Mouse (Mus musculus) olfactory bulb, adult 2 months (tissue): ENCODE measurements around the gene Mypop. TPM values are rescaled to one million over a fixed set of nuclear protein-coding genes. Genes with fewer than 3 reads are reported as not detected.

ENCODE experiments used
- H3K27ac ChIP-seq: fragments of 200-500 bp; 2 replicates; pipeline ENCODE4 v1.5.1; 2012; ENCODE audit warnings: low read depth, low read length; ENCODE audit not compliant: insufficient read depth
- H3K4me1 ChIP-seq: fragments of 200-500 bp; 2 replicates; pipeline ENCODE4 v1.6.1; 2012; ENCODE audit warnings: low read length; ENCODE audit not compliant: control insufficient read depth, insufficient read depth
- H3K4me3 ChIP-seq: fragments of 200-500 bp; 2 replicates; pipeline ENCODE4 v1.5.1; 2012; ENCODE audit warnings: mild to moderate bottlenecking, low read depth, low read length, moderate library complexity; ENCODE audit not compliant: insufficient read depth
- CTCF ChIP-seq: fragments of 200-500 bp; IDR thresholded peaks from 2 replicates; pipeline ENCODE4 v1.5.1; 2012; ENCODE audit warnings: low read depth, mild to moderate bottlenecking, low read length, moderate library complexity; ENCODE audit not compliant: insufficient read depth
- POLR2A ChIP-seq: fragments of 200-500 bp; IDR thresholded peaks from 2 replicates; pipeline ENCODE4 v1.6.1; 2012; ENCODE audit warnings: mild to moderate bottlenecking, low read depth, low read length, moderate library complexity; ENCODE audit not compliant: insufficient read depth
- WGBS: fragments of 180-500 bp; shearing (Covaris S2); methylation state at CpG from one replicate; pipeline ENCODE4 v1.1.7; 2018; 5-methylcytosine and 5-hydroxymethylcytosine counted together
- polyA plus RNA-seq: library from polyadenylated mRNA; stranded (reverse); fragments of >200 nt; gene quantifications from 2 replicates; pipeline ENCODE4 v1.2.4, GENCODE M21; 2012; ENCODE audit warnings: low replicate concordance; ENCODE audit not compliant: missing spikeins, insufficient read depth, insufficient read length

The Mypop gene
- polyA plus RNA-seq, 1 experiment: not detected

DNA sequence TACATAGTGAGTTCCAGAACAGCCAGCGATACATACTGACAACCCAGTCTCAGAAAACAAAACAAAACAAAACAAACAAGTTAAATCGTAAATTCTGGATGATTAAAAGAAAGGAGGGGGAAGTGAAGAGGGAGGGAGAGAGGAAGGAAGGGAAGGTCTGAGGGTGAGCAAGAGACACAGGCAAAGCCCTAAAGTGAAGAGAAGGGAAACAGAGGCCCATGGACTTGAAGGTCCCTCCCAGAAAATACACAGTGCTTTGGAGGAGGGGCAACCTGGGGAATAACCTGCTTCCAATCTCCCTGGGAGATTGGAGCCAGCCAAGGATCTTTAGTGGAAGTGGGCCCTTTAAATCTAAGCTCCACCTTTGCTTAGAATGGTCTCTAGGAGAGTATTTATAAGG is 3.9 kb upstream of the Mypop start, which contains the start of gene Nanos2:
Gene Nanos2 (plus strand): TSS at position 301 of the 400 bp plus-strand sequence.
- peaks cover 5% of the 10 kb centered on the region for H3K4me1 ChIP-seq
- TF ChIP-seq POLR2A (no peak), CTCF (no peak)
- no peak within 1 kb of the TSS for H3K4me3 ChIP-seq
- 59% methylated on average over 2 of the region's 2 CpGs for WGBS
- H3K27ac ChIP-seq: no peak within 1 kb of the TSS

DNA sequence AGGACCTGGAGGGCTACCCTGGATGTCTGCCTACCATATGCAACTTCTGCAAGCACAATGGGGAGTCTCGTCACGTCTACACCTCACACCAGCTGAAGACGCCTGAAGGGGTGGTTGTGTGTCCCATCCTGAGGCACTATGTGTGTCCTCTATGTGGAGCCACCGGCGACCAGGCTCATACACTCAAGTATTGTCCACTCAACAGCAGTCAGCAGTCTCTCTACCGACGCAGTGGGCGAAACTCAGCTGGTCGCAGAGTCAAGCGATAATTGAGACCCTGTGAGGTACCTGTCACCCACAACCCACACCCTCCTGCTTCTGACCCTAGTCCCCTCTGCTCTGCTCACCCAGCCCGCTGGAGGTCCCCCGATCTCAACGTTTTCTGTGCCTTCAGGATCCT is 3.3 kb upstream of the Mypop start:
- Histone ChIP-seq H3K27ac (no peak overlapping the region), H3K4me1 (peaks cover 11% of the 10 kb centered on the region), H3K4me3 (no peak overlapping the region)
- TF ChIP-seq POLR2A (no peak), CTCF (no peak)
- 81% methylated on average over 13 of the region's 13 CpGs for WGBS

DNA sequence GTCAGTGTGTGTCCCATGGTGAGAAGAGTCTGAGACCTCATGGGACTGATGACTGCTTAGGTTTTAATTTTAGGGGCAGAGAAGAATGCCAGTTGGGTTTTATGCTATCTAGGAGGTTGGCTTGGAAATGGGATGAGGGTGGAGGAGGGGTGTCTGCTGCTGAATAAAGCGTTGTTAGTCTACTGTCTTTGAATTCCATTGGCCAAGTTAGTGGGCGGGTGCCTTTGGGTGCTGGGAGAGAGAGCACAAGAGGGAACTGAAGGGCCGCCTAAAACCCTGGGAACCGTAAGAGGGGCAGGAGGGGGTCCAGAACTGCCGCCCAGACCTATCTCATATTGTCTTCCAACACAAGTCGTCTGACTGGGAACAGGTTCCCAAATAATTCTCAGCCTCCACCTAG is 2.3 kb upstream of the Mypop start:
- Histone ChIP-seq H3K4me1 (peaks cover 18% of the 10 kb centered on the region), H3K4me3 (no peak overlapping the region), H3K27ac (no peak overlapping the region)
- WGBS: 72% methylated on average over 6 of the region's 6 CpGs
- TF ChIP-seq POLR2A (no peak), CTCF (no peak)

DNA sequence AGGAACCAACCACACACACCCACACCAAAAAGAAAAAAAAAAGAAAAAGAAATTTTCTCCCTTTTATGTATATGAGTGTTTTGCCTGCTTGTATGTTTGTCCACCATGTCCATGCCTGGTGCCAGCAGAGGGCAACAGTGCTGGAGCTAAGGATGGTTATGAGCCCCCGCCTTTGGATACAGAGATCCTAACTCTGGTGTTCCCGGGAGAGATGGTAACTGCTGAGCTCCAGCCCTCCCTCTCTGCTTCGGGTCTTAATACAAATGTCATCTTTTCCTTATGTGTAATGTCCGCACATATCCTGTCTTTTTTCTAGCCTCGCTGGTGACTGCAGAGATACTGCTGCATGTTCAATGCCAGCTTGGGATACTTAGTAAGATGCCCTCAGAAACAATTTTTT is 1.1 kb upstream of the Mypop start:
- TF ChIP-seq POLR2A (no peak), CTCF (no peak)
- Histone ChIP-seq H3K27ac (peak overlapping the region; percentile 98), H3K4me3 (peak overlapping the region; percentile 56), H3K4me1 (peaks cover 23% of the 10 kb centered on the region)
- 2% methylated on average over 5 of the region's 5 CpGs for WGBS

DNA sequence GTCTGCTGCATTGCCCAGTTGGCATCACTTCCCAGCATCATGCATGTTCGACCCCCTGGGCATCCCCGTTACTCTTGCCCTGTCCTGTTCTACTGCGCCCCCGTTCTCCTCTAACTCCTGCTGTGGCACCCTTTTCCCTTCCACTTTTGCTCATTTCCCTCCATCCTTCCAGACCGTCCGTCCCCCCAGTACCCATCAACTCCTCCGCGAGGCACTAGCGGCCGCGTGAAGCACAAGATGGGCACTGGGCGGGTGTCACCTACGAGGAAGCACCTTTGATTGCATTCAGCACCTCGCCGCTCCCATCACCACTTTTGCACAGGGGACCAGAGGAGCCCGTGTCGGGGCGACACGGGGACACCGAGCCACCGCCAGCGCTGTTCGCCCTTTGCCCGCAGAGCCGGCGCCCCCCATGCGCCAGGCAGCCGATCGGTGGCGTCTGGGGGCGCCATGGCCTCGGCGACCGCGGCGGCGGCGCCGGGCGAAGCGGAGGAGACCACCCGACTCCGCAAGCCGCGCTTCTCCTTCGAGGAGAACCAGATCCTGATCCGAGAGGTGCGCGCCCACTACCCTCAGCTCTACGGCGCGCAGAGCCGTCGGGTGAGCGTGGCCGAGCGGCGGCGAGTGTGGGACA is 732 bp downstream of the Mypop start:
- peak overlapping the region; percentile 89 for H3K27ac ChIP-seq
- WGBS: under 1% methylated on average over 59 of the region's 59 CpGs
- H3K4me3 ChIP-seq: peak overlapping the region; percentile 89
- H3K4me1 ChIP-seq: peaks cover 27% of the 10 kb centered on the region
- no peak for TF ChIP-seq POLR2A
- no peak for TF ChIP-seq CTCF

DNA sequence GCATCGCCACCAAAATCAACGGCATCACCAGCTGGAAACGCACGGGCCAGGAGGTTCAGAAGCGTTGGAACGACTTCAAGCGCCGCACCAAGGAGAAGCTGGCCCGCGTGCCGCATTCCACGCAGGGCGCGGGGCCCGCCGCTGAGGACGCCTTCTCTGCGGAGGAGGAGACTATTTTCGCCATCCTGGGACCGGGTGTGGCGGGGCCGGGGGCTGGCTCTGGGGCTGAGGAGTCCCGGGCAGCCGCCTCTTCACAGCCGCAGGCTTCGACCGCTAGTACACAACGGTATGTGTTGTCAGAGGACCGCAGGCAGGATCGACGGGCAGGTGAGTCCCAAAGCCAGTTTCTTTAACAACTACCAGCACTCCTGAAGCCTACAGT is 1.2 kb downstream of the Mypop start:
- 2% methylated on average over 31 of the region's 31 CpGs for WGBS
- H3K27ac ChIP-seq: peak overlapping the region; percentile 89
- TF ChIP-seq CTCF (no peak), POLR2A (no peak)
- H3K4me1 ChIP-seq: peaks cover 27% of the 10 kb centered on the region
- peak overlapping the region; percentile 89 for H3K4me3 ChIP-seq

DNA sequence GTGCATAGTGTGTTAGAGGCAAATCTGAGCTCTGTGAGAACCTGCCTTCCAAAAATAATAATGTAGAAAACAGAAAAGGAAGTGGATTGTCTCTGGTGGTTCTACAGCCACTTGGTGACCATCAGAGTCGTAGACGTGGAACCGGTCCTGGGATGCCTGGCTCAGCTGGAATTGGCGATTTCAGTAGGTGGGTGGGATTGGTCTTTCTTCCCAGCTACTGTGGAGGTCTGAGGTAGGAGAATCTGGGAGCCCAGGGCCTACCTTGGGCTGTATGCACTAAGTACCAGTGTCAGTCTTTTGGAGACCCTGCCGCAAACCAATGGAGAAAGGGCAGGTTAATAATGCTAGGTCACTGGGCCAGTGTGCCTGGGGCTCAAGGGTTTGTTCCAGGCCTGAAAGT is 2.0 kb downstream of the Mypop start:
- Histone ChIP-seq H3K27ac (no peak overlapping the region), H3K4me1 (peaks cover 27% of the 10 kb centered on the region), H3K4me3 (peak overlapping the region; percentile 89)
- 80% methylated on average over 5 of the region's 5 CpGs for WGBS
- no peak for TF ChIP-seq POLR2A
- TF ChIP-seq CTCF: no peak

DNA sequence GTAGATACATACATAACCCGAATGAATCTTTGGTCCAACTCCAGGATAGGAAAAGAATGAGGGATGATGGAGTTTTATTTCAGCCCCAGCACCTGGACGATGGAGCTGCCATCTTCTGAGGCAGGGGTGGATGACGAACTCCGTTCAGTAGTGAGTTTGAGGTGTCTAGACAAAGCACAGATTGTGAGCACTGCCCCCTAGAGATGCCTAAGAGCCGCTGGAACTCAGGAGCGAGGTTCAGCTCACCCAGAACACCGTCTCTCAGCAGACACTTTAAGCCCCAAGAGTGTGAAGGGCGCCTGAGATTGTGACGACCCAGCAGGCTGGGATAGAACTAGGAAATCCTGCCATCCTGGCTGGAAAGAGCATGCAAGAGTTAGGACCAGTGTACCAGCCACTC is 7.8 kb downstream of the Mypop start:
- 28% methylated on average over 9 of the region's 9 CpGs for WGBS
- Histone ChIP-seq H3K4me3 (no peak overlapping the region), H3K27ac (no peak overlapping the region), H3K4me1 (peaks cover 25% of the 10 kb centered on the region)
- TF ChIP-seq CTCF (no peak), POLR2A (no peak)

DNA sequence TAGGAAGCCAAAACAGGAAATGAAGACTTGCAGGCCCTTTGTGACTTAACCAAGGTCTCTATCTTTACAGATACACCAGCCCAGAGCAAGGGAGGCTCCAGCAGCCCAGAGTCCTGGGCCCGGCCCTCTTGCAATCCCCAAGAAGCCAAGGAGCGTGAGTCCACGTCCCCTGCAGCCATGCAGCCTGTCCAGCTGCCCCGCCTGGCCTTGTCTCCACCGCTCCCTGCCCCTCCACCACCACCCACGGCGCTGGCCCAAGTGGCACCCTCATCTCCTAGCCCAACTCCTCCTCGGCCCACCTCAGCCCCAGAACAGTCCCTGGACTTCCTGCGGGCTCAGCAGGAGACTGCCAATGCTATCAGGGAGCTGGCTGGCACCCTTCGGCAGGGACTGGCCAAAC is 9.4 kb downstream of the Mypop start:
- peak overlapping the region; percentile 6; the same call in 1 of the 2 replicates for H3K4me3 ChIP-seq
- peaks cover 28% of the 10 kb centered on the region for H3K4me1 ChIP-seq
- H3K27ac ChIP-seq: no peak overlapping the region
- TF ChIP-seq CTCF (no peak), POLR2A (no peak)
- WGBS: 66% methylated on average over 10 of the region's 10 CpGs
